Mouse (Mus musculus): ENCODE measurements at regions not wholly inside any gene's neighbourhood (a gene's known extent, or its start where the extent isn't known, plus 50 kb on each side); places are given as distances from the start of the nearest gene placed in this dataset.

GRCm38 (mm10) chr12:106515257-106515788 is 505.3 kb downstream of the Vrk1 start:
- no peak for DNase-seq

GRCm38 (mm10) chr12:106519141-106519540 is 509.1 kb downstream of the Vrk1 start:
- DNase-seq, result no peak

GRCm38 (mm10) chr12:106524411-106524810 is 514.4 kb downstream of the Vrk1 start:
- DNase-seq, result no peak

- DNase-seq, result no peak
Measured at GRCm38 (mm10) chr12:106527116-106527515, 517.1 kb downstream of the Vrk1 start.

GRCm38 (mm10) chr12:106527699-106528434 is 517.8 kb downstream of the Vrk1 start:
- no peak for DNase-seq

- no peak for DNase-seq
Measured at GRCm38 (mm10) chr12:106528521-106528920, 518.5 kb downstream of the Vrk1 start.

GRCm38 (mm10) chr12:106529175-106529574 is 519.1 kb downstream of the Vrk1 start:
- DNase-seq, result no peak

- DNase-seq, result no peak
Measured at GRCm38 (mm10) chr12:106535086-106535485, 525.1 kb downstream of the Vrk1 start.

GRCm38 (mm10) chr12:106535628-106536288 is 525.7 kb downstream of the Vrk1 start:
- DNase-seq, result no peak

- no peak for DNase-seq
Measured at GRCm38 (mm10) chr12:106536289-106536636, 526.2 kb downstream of the Vrk1 start.

GRCm38 (mm10) chr12:106540003-106540402 is 530.0 kb downstream of the Vrk1 start:
- no peak for DNase-seq

GRCm38 (mm10) chr12:106559566-106559965 is 549.5 kb downstream of the Vrk1 start:
- no peak for DNase-seq

- DNase-seq, result no peak
Measured at GRCm38 (mm10) chr12:106565263-106565681, 555.2 kb downstream of the Vrk1 start.

- DNase-seq, result no peak
Measured at GRCm38 (mm10) chr12:106566361-106566760, 556.3 kb downstream of the Vrk1 start.

- DNase-seq, result no peak
Measured at GRCm38 (mm10) chr12:106567116-106567515, 557.1 kb downstream of the Vrk1 start.

GRCm38 (mm10) chr12:106568541-106569085 is 558.6 kb downstream of the Vrk1 start:
- no peak for DNase-seq

GRCm38 (mm10) chr12:106572956-106573355 is 562.9 kb downstream of the Vrk1 start:
- no peak for DNase-seq

GRCm38 (mm10) chr12:106582760-106583159 is 572.7 kb downstream of the Vrk1 start:
- no peak for DNase-seq

GRCm38 (mm10) chr12:106585626-106586025 is 575.6 kb downstream of the Vrk1 start:
- no peak for DNase-seq

GRCm38 (mm10) chr12:106592686-106593085 is 582.7 kb downstream of the Vrk1 start:
- no peak for DNase-seq

- no peak for DNase-seq
Measured at GRCm38 (mm10) chr12:106597636-106598035, 587.6 kb downstream of the Vrk1 start.

GRCm38 (mm10) chr12:106607240-106607639 is 597.2 kb downstream of the Vrk1 start:
- DNase-seq, result no peak

GRCm38 (mm10) chr12:106607655-106608337 is 597.8 kb downstream of the Vrk1 start:
- DNase-seq, result no peak
